Mouse (Mus musculus) layer of hippocampus, postnatal 10 days (tissue): ENCODE measurements around the gene Cdk19. TPM values are rescaled to one million over a fixed set of nuclear protein-coding genes. Genes with fewer than 3 reads are reported as not detected.

Source experiments
- DNase-seq, 2 experiments: peaks; one replicate each; pipeline ENCODE4 v3.0.0; 2021; ENCODE audit warnings: low spot score in 2 of 2
- total RNA-seq, 2 experiments: library from RNA; stranded (reverse); gene quantifications; 2 replicates each; pipeline ENCODE4 v1.2.3; 2021

Gene Cdk19
- total RNA-seq, 2 experiments from 2014 or later, result 24.7 to 27.4 TPM

DNA sequence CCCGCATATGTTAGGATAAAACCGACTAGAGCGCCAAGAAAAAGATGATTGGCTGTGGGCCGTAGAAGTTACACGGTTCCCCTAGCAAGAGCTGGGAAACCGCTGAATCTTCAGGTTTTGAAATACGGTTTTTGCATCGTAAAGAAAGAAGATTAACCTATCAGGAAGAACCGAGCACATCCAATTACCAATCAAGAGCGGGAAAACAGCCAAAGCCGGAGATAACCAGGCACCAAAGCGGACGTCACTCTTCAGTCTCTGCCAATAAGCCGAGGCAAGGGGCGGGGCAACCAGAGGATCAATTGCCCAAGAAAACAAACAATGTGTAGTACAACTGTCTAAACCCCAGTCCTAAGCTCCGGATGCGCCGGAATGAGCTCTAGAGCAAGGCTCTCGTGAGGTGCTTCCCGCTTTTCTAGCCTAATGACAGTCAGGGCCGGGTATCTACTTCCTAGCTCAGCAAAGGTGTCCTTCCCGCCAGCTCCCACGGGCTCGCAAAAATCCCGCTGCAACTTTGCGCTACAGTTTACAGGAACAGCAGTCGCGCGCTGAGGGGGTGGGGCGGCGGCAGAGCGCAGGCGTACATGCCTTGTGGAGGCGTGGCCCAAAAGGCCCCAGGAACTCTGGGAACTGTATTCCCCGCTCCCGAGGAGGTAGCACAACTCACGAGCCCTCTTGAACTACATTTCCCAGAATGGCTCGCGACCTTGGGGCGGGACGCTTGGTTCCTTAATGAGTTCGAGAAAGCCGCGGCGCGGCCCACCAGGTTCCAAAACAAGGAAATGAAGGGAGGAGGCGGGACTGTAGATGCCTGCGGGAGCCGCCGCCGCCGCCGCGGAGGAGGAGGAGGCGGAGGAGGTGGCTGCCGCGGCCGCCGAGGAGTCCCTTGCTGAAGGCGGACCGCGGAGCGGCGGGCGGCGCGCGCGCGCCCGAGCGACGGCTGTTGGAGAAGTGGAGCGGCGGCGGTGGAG lies 9.5 kb downstream of the Cdk19 start:
- DNase-seq, result peak; percentile 91 to 95

GRCm38 (mm10) chr10:40349631-40350177 lies 10.3 kb downstream of the Cdk19 start:
- DNase-seq, result peak; percentile 68 to 69

DNA sequence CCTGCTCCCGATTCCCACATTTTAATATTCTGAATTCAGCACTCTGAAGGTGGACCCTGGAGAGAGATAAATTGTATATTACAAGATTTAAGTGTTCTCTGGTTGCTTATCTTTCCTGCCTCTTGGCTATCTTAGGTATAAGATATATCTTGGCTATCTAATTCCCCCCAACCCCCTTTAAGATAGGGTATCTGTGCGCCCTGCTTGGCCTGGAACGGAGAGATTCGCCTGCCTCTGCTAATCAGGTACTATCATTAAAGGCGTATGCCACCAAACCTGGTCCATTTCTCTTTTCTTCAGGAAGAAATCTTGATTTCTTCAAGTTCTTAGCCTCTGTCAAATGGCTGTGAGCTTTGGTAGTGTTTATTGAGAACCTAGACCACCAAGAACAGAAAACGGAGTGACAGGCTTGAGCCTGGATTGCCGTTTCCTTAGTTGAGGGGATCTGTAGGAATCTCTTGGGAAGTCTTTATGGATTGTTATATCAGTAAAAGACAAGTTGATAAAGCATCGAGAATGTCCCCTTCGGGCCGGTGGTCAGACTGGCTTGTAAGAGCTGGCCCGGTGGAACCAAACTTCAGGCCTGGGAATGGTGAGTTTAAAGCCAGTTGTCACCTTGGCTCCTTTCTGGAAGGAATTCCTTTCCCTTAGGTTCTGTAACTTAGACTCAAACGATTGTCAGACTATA lies 11.0 kb downstream of the Cdk19 start:
- no peak for DNase-seq

DNA sequence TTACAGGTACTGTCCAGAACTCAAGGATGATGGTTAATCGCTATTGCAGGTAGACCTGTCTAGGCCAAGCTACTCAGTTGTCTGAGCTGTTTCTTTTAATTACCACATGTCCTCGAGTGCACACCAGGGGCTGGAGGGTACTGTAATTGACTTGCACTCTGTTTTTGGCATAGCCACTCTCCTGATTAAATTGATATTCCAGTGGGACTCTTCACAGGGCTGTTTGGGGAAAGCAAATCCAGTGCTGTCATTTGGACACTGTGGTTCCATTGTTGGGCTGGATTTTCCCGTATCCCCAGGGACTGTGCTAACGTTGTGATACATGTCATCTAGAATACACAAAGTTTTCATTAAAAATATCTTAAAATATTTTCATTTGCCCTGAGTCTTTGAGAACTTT lies 11.8 kb downstream of the Cdk19 start:
- DNase-seq, result no peak

DNA sequence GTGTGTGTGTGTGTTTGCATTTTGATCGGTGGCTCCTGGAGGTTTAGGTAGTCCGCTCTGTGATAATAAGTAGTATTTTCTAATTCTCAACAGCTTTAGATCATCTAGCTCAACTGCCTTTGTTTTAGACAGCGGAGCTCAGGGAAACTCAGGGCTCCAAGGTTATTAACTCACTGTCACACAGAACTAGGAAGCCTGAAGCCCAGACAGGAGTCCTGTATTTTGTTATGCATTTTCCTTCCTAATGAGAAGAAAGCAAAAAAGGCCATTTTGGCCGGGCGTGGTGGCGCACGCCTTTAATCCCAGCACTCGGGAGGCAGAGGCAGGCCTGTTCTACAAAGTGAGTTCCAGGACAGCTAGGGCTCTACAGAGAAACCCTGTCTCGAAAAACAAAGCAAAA lies 14.7 kb downstream of the Cdk19 start:
- DNase-seq, result no peak

DNA sequence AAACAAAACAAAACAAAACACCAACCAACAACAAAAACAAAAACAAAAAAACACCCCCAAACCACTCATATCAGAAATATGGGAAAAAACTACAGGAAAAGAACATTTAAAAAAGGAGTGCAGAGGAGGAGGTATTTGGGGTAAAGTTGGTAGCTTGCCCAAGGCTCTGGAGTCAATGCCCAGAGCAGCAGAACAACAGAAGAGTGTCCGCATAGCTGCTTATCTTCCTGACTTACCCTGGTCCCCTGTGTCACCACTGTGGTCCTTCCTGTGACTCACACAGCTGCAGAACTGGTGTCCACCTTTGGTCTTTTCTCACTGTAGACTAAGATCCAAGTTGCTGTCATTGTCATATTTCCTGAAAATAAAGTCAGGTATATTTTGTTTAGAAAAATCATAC lies 15.2 kb downstream of the Cdk19 start:
- DNase-seq, result no peak

GRCm38 (mm10) chr10:40358166-40358565 lies 18.8 kb downstream of the Cdk19 start:
- no peak for DNase-seq

GRCm38 (mm10) chr10:40359131-40359530 lies 19.8 kb downstream of the Cdk19 start:
- no peak for DNase-seq

DNA sequence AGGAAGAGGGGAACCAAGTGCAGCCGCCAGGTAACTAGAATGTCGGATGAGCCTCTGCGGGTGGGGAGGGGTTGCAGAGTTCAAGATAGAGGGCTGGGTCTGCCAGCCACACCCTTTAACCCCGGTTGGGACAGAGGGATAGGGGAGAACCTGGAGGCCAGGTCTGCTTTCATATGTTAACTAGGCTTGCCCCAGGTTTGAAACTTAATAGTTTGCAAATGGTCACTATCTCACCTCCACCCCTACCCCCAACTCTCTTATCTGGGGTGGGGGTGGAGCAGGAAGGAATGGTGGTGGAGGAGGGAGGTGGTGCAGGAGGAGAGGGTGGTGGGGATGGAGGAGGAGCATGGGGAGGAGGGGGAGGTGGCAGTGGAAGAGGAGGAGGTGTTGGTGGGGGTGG lies 23.6 kb downstream of the Cdk19 start:
- no peak for DNase-seq

DNA sequence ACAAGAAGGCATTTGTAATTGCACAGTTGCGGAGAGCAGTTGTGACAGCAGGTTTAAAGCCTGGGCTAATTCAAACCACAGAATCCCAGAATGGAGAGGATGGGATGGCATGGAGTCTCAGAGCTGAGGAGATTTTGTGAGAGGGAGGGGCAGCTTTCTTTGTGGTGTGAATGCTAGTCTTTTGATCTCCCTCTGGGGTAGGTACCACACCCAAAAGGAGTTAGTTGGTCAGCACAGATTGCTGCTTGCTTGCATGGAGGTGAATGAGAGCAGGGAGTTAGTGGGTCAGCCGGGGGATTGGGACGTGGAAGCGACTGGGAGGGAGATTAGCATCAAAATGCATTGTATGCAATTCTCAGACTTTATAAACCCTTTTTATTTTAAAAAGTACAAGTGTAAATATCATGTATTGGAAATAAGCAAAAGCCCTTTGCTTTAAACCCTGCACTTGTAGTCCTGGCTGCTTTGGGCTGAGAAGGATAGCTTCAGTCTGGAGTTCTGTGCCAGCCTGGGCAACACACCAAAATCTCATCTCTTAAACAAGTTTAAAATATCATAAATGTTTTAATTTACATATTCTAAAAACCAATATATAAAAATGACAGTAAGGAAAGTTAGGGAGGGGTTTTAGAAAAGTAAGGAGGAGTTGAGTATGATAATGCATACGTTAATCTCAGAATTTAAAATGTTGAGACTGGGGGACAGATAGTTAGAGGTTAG lies 25.4 kb downstream of the Cdk19 start:
- no peak for DNase-seq

DNA sequence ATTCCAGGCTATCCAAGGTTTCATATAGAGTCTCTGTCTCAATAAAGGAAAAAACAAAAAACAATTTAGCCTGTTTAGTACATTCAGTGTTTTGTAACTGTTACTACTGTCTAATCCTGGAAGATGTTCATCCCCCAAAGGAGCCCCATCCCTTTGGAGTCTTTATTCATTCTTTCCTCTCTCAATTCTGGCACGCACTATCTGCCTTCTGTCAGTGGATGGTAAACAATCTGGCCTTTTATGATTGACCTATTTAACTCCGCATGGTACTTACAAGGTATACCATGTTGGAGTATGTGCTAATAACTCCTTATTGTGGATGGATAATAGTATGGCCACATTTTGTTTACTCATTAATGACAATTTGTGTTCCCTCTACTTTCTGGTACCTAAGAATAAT lies 26.6 kb downstream of the Cdk19 start:
- DNase-seq, result no peak

DNA sequence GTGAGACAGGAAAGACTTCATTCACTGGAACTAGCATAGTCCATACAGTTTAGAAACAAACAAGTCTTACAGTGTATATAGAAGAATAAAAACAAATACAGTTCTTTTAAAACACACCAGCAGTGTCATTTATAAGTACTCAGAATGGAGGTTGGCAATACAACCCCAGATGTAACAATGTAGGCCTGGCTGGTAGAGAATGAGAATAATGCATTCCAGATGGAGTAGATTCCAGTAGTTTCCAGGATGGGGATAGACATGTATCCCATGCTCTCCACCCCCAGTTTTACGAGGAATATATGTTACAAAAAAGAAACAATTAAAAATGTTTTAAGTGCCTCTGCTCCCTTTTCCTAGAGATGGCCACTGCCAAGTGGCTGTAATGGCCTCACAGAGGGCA lies 29.2 kb downstream of the Cdk19 start:
- no peak for DNase-seq

DNA sequence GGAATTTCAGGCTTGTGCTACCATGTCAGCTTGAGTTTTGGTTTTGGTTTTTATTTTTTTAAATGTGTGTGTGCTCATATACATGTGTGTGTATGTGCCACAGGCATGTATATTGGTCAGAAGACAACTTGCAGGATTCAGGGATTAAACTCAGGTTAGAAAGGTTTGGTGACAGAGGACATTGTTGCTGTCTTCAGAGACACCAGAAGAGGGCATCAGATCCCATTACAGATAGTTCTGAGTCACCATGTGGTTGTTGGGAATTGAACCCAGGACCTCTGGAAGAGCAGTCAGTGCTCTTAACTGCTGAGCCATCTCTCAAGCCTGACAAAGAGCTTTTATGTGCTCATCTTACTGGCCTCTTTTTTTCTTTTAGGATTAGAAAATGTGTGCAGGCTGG lies 30.8 kb downstream of the Cdk19 start:
- no peak for DNase-seq

GRCm38 (mm10) chr10:40371184-40371913 lies 32.0 kb downstream of the Cdk19 start:
- DNase-seq, result no peak

DNA sequence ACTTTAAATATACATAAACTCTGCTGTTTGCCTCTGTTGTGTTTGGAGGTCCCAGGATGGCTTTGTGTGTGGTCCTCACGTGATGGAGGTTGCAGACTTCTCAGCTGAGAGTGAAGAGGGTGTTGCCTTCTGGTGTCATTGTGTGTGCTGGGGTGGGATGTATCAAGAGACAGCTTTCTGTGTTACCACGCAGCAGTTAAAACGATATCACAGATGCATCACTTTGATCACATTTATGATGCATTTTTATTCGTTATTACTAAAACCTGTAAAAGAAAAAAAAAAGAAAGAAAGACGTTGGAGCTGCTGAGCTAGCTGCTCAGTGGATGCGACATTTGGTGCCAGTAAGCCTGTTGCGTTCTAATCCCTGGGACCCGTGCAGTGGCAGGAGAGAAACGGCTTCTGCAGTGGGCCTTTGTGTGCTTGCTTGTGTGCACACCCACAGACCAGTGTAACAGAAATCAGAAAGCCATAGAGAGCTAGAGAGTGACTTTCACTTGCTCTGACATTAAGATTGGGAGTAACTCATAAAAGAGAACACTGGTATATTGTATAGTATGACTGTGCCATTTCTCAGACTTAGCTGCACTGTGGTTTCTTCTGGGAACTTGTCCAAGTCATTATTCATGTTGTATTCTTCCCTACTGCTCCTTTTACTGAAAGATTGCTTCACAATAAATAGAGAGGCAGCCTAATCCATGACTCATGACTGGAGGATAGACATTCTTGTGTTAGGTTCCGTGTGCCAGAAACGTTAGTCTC lies 32.7 kb downstream of the Cdk19 start:
- DNase-seq, result peak in 1 of 2 experiments; percentile 42

DNA sequence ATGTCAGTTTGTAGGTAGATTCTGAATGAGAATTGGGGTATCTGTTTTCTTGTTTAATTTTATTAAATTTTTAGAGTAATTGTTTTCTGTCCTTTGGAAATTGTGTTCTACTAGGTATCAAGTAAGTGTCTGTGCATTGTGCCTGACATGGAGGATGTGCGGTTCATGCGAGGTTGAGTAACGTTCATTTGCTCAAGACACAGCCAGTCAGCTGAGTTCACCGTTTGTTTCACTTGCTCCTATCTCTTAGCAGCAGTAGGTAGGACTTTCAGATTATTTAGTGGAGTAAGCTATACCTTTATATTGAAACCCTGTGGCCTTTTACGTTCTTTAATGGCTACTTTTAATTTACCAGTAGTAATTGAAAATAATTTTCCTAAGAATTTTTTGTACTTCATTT lies 34.4 kb downstream of the Cdk19 start:
- DNase-seq, result no peak

- no peak for DNase-seq
Observed at GRCm38 (mm10) chr10:40374828-40375227, 35.5 kb downstream of the Cdk19 start.

- DNase-seq, result no peak
Observed at GRCm38 (mm10) chr10:40376286-40376685, 36.9 kb downstream of the Cdk19 start.

- no peak for DNase-seq
Observed at GRCm38 (mm10) chr10:40378284-40378683, 38.9 kb downstream of the Cdk19 start.

DNA sequence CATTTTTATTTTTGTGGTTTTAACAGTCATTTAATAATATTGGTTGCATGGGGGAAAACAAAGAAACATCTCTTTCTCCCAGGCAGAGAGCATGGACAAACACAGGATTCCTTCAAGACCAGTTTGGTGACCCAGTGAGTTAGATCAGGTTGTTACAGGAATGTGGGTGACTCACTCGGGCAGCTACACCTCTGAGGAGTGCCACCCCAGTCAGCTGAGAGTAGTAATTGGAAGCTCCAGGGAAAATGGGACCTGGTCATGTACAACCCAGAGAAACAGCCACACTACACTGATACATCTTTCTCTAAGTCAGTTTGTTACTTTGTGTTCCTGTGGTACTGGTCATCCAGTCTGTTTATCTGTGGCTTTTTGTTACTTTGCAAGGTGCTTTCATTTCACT lies 40.3 kb downstream of the Cdk19 start:
- no peak for DNase-seq
